Mouse (Mus musculus) testis, postnatal 10 days (tissue): ENCODE results near the gene Olfr669.
"Not testable (repeated sequence)": the region's sequence is repeated elsewhere in the genome, so short reads cannot be mapped to it uniquely, and the experiment has no call there.

ENCODE experiments used
- DNase-seq: peaks from one replicate; pipeline ENCODE4 v3.0.0; 2021; ENCODE audit warnings: low spot score

Gene Olfr669

GRCm38 (mm10) chr7:104933940-104934339, at the start of gene Olfr669:
Gene Olfr669, plus strand, starts transcription at chr7:104934240.
- no peak for DNase-seq

GRCm38 (mm10) chr7:104895852-104896251, 38.2 kb upstream of the Olfr669 start, which contains the start of gene Olfr666:
Gene Olfr666, minus strand, starts transcription at chr7:104895952.
- no peak for DNase-seq

GRCm38 (mm10) chr7:104921382-104921781, 12.7 kb upstream of the Olfr669 start, which contains the start of gene Olfr667:
Gene Olfr667, minus strand, starts transcription at chr7:104921482.
- DNase-seq: no peak

GRCm38 (mm10) chr7:104927957-104928356, 6.1 kb upstream of the Olfr669 start, which contains the start of gene Olfr668:
Gene Olfr668, minus strand, starts transcription at chr7:104928057.
- DNase-seq: no peak

- DNase-seq: not testable (repeated sequence)
These were observed 16.2 kb downstream of the Olfr669 start for GRCm38 (mm10) chr7:104950234-104950633.

GRCm38 (mm10) chr7:104962520-104962919, 28.5 kb downstream of the Olfr669 start, which contains the start of gene Olfr670:
Gene Olfr670, minus strand, starts transcription at chr7:104962620.
- no peak for DNase-seq

GRCm38 (mm10) chr7:104972507-104972906, 38.5 kb downstream of the Olfr669 start:
- DNase-seq: not testable (repeated sequence)

GRCm38 (mm10) chr7:104979026-104979425, 45.0 kb downstream of the Olfr669 start, which contains the start of gene Olfr671:
Gene Olfr671, minus strand, starts transcription at chr7:104979126.
- DNase-seq: no peak
